Mouse (Mus musculus) C2C12 (cell line): ENCODE measurements around the gene Rdh16f1.

Experiments
- CTCF ChIP-seq: IDR thresholded peaks from one replicate; pipeline ENCODE4 v1.5.1; 2011; ENCODE audit not compliant: control insufficient read depth, insufficient read depth, insufficient read length
- MAX ChIP-seq: IDR thresholded peaks from one replicate; pipeline ENCODE4 v1.6.1; 2011; ENCODE audit warnings: mild to moderate bottlenecking, control low read depth
- MYOG ChIP-seq: IDR thresholded peaks from one replicate; pipeline ENCODE4 v1.6.1; 2011; ENCODE audit not compliant: control insufficient read depth, insufficient read length; ENCODE audit errors: extremely low read depth

GRCm38 (mm10) chr10:127737552-127737951 is 22.0 kb upstream of the Rdh16f1 start:
- TF ChIP-seq CTCF = no peak
- TF ChIP-seq MYOG = no peak
- TF ChIP-seq MAX = no peak
